Mouse (Mus musculus) heart, embryonic 13.5 days (tissue): ENCODE results near the gene Rfx3. TPM values are rescaled to one million over a fixed set of nuclear protein-coding genes. Genes with fewer than 3 reads are reported as not detected.

Experiments used
- ATAC-seq: fragments of 200-750 bp; cut with Nextera tagmentation; 2 replicates; pipeline ENCODE4 v1.8.0; 2017; ENCODE audit warnings: moderate TSS enrichment; ENCODE audit not compliant: insufficient number of reproducible peaks, low FRiP score, low TSS enrichment; ENCODE audit errors: extremely low read depth
- H3K27ac ChIP-seq: fragments of 300-500 bp; sonication (generic); replicated peaks from 2 replicates; pipeline ENCODE4 v1.5.1; 2015; ENCODE audit warnings: moderate library complexity, mild to moderate bottlenecking, inconsistent platforms
- H3K27me3 ChIP-seq: fragments of 300-500 bp; sonication (generic); replicated peaks from 2 replicates; pipeline ENCODE4 v1.6.1; 2015; ENCODE audit warnings: mild to moderate bottlenecking, inconsistent platforms
- H3K36me3 ChIP-seq: fragments of 300-500 bp; sonication (generic); 2 replicates; pipeline ENCODE4 v1.6.1; 2015; ENCODE audit warnings: mild to moderate bottlenecking, inconsistent platforms
- H3K4me1 ChIP-seq: fragments of 300-500 bp; sonication (generic); 2 replicates; pipeline ENCODE4 v1.6.1; 2015; ENCODE audit warnings: inconsistent platforms
- H3K4me2 ChIP-seq: fragments of 300-500 bp; sonication (generic); 2 replicates; pipeline ENCODE4 v1.6.1; 2015; ENCODE audit warnings: inconsistent platforms, mild to moderate bottlenecking, moderate library complexity
- H3K4me3 ChIP-seq: fragments of 300-500 bp; sonication (generic); 2 replicates; pipeline ENCODE4 v1.5.1; 2015; ENCODE audit warnings: moderate library complexity, mild to moderate bottlenecking, inconsistent platforms
- H3K9ac ChIP-seq: fragments of 300-500 bp; sonication (generic); 2 replicates; pipeline ENCODE4 v1.6.1; 2015; ENCODE audit warnings: inconsistent platforms, mild to moderate bottlenecking, moderate library complexity
- H3K9me3 ChIP-seq: fragments of 300-500 bp; sonication (generic); 2 replicates; pipeline ENCODE4 v1.6.1; 2016; ENCODE audit warnings: inconsistent platforms
- WGBS: fragments of 180-500 bp; shearing (Covaris S2); methylation state at CpG from one replicate; pipeline ENCODE4 v1.1.7; 2015; ENCODE audit warnings: mixed read lengths; 5-methylcytosine and 5-hydroxymethylcytosine counted together
- polyA plus RNA-seq: library from polyadenylated mRNA; unstranded; fragments of >200 nt; fragmentation: Nextera tagmentation; extraction: Ambion mirVana; gene quantifications from 2 replicates; pipeline ENCODE4 v1.2.1, GENCODE M21; 2015

Rfx3 gene
- polyA plus RNA-seq, 1 experiment from 2014 or later = 5.4 TPM

GRCm38 (mm10) chr19:27905172-27905571, 105.8 kb downstream of the Rfx3 start:
- H3K9me3 ChIP-seq = no peaks in the 10 kb centered on the region
- no peaks in the 10 kb centered on the region for H3K27me3 ChIP-seq
- WGBS = 83% methylated on average over 1 of the region's 1 CpGs
- ATAC-seq = no peak
- no peak overlapping the region for H3K9ac ChIP-seq
- H3K4me1 ChIP-seq = peaks cover 11% of the 10 kb centered on the region
- H3K36me3 ChIP-seq = peaks cover 5% of the 10 kb centered on the region; the same call in 1 of the 2 replicates
- H3K4me3 ChIP-seq = no peak overlapping the region
- no peak overlapping the region for H3K27ac ChIP-seq
- H3K4me2 ChIP-seq = no peak overlapping the region

- peaks cover 5% of the 10 kb centered on the region; the same call in 1 of the 2 replicates for H3K36me3 ChIP-seq
- no peak overlapping the region for H3K9ac ChIP-seq
- H3K4me1 ChIP-seq = peaks cover 11% of the 10 kb centered on the region
- H3K9me3 ChIP-seq = no peaks in the 10 kb centered on the region
- H3K27ac ChIP-seq = no peak overlapping the region
- 57% methylated on average over 2 of the region's 2 CpGs for WGBS
- H3K4me2 ChIP-seq = no peak overlapping the region
- H3K27me3 ChIP-seq = no peaks in the 10 kb centered on the region
- H3K4me3 ChIP-seq = no peak overlapping the region
- ATAC-seq = no peak
Measured at GRCm38 (mm10) chr19:27904655-27905054, 106.3 kb downstream of the Rfx3 start.

DNA sequence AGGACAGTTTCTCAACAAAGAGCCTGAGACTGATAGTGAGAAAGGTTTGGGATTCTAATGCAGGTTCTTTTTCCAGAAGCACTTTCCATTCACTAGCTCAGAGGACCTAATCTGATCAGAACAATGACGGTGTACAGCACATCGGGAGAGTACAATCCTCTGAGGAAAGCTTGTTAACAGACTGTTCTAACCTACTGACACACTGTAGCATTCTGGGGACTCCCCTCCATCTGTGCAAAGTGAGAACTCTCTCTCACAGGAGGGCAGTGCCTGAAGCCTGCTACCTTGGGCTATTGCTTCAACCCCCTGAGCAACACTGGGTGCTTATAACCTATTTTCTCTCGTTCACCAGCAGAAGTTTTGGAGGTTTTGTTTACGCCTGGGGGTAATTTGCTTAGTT, 106.8 kb downstream of the Rfx3 start:
- no peaks in the 10 kb centered on the region for H3K27me3 ChIP-seq
- H3K27ac ChIP-seq = no peak overlapping the region
- no peak for ATAC-seq
- H3K4me3 ChIP-seq = no peak overlapping the region
- H3K9ac ChIP-seq = no peak overlapping the region
- H3K9me3 ChIP-seq = no peaks in the 10 kb centered on the region
- peaks cover 5% of the 10 kb centered on the region; the same call in 1 of the 2 replicates for H3K36me3 ChIP-seq
- no peak overlapping the region for H3K4me2 ChIP-seq
- 54% methylated on average over 4 of the region's 4 CpGs for WGBS
- peaks cover 11% of the 10 kb centered on the region for H3K4me1 ChIP-seq

- H3K9me3 ChIP-seq = no peaks in the 10 kb centered on the region
- no peak overlapping the region for H3K9ac ChIP-seq
- 75% methylated on average over 9 of the region's 9 CpGs for WGBS
- no peak for ATAC-seq
- H3K4me3 ChIP-seq = no peak overlapping the region
- no peak overlapping the region for H3K4me2 ChIP-seq
- peaks cover 11% of the 10 kb centered on the region for H3K4me1 ChIP-seq
- H3K27me3 ChIP-seq = no peaks in the 10 kb centered on the region
- H3K36me3 ChIP-seq = peaks cover 5% of the 10 kb centered on the region; the same call in 1 of the 2 replicates
- no peak overlapping the region for H3K27ac ChIP-seq
Measured at GRCm38 (mm10) chr19:27902601-27903000, 108.4 kb downstream of the Rfx3 start.

GRCm38 (mm10) chr19:27901693-27902092, 109.3 kb downstream of the Rfx3 start:
- no peaks in the 10 kb centered on the region for H3K9me3 ChIP-seq
- H3K4me2 ChIP-seq = no peak overlapping the region
- no peaks in the 10 kb centered on the region for H3K27me3 ChIP-seq
- peaks cover 8% of the 10 kb centered on the region; the same call in 1 of the 2 replicates for H3K4me1 ChIP-seq
- 89% methylated on average over 6 of the region's 6 CpGs for WGBS
- H3K9ac ChIP-seq = no peak overlapping the region
- no peak for ATAC-seq
- no peak overlapping the region for H3K27ac ChIP-seq
- no peak overlapping the region for H3K4me3 ChIP-seq
- H3K36me3 ChIP-seq = peaks cover 5% of the 10 kb centered on the region; the same call in 1 of the 2 replicates

- H3K4me2 ChIP-seq = no peak overlapping the region
- no peak overlapping the region for H3K27ac ChIP-seq
- no peak for ATAC-seq
- H3K27me3 ChIP-seq = no peaks in the 10 kb centered on the region
- no peaks in the 10 kb centered on the region for H3K4me1 ChIP-seq
- no peaks in the 10 kb centered on the region for H3K9me3 ChIP-seq
- no peak overlapping the region for H3K9ac ChIP-seq
- no peak overlapping the region for H3K4me3 ChIP-seq
- WGBS = 79% methylated on average over 3 of the region's 3 CpGs
- 0 out of 2 replicates have a peak, but pooled peaks cover 2% of the 10 kb centered on the region for H3K36me3 ChIP-seq
Measured at GRCm38 (mm10) chr19:27884520-27884919, 126.4 kb downstream of the Rfx3 start.

GRCm38 (mm10) chr19:27877429-27877828, 133.5 kb downstream of the Rfx3 start:
- H3K4me2 ChIP-seq = no peak overlapping the region
- H3K27ac ChIP-seq = no peak overlapping the region
- no peaks in the 10 kb centered on the region for H3K27me3 ChIP-seq
- H3K36me3 ChIP-seq = no peaks in the 10 kb centered on the region
- WGBS = 77% methylated on average over 2 of the region's 2 CpGs
- no peaks in the 10 kb centered on the region for H3K9me3 ChIP-seq
- H3K4me3 ChIP-seq = no peak overlapping the region
- no peak overlapping the region for H3K9ac ChIP-seq
- ATAC-seq = no peak
- H3K4me1 ChIP-seq = no peaks in the 10 kb centered on the region

- WGBS = 85% methylated on average over 3 of the region's 3 CpGs
Measured at GRCm38 (mm10) chr19:27870794-27871193, 140.2 kb downstream of the Rfx3 start.

DNA sequence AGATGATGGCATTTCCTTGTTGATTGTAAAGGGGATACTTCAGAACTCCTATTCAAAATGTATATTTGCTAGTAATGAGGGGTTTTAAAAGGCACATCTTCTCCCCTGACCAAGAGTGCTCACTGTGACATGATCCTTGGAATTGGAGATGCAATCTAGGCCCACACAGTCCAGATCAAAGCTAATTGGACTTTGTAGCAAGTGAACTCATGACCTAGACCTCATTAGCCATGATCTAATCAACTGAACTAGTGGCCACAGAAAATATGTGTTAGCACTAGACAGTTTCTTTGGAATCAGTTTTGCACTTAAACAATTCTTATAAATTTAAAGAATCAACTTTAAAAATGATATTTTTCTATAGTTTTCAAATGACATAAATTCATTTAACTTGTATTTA, 151.3 kb downstream of the Rfx3 start:
- Histone ChIP-seq H3K4me3 (no peak overlapping the region), H3K27me3 (no peaks in the 10 kb centered on the region), H3K9me3 (no peaks in the 10 kb centered on the region), H3K4me1 (0 out of 2 replicates have a peak, but pooled peaks cover 4% of the 10 kb centered on the region), H3K4me2 (no peak overlapping the region), H3K27ac (no peak overlapping the region), H3K9ac (no peak overlapping the region), H3K36me3 (no peaks in the 10 kb centered on the region)
- no peak for ATAC-seq

More at GRCm38 (mm10) chr19:27870794-27871193, 140.2 kb downstream of the Rfx3 start:
- Histone ChIP-seq H3K27me3 (no peaks in the 10 kb centered on the region), H3K27ac (no peak overlapping the region), H3K4me1 (no peaks in the 10 kb centered on the region), H3K9me3 (no peaks in the 10 kb centered on the region), H3K36me3 (no peaks in the 10 kb centered on the region), H3K4me2 (no peak overlapping the region), H3K9ac (no peak overlapping the region), H3K4me3 (no peak overlapping the region)
- ATAC-seq = no peak

DNA sequence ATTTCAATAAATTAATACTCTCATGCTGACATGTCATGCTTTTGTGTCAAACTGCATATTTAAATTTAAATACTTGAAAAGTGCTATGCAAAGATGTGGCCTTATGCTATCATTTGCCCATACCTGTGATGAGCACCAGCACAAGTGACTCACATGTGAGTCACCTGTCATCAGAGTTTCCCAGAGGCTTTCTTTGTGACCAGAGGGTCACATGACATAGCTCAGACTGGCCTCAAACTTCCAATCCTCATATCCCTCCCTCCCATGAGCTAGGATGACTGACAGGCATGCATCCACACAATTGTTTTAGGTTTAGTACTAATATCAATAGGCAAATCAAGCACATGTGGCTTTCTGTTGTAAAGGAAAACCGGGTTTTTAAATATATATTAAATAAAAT, 162.0 kb downstream of the Rfx3 start:
- WGBS = 77% methylated on average over 1 of the region's 1 CpGs
- no peak for ATAC-seq

DNA sequence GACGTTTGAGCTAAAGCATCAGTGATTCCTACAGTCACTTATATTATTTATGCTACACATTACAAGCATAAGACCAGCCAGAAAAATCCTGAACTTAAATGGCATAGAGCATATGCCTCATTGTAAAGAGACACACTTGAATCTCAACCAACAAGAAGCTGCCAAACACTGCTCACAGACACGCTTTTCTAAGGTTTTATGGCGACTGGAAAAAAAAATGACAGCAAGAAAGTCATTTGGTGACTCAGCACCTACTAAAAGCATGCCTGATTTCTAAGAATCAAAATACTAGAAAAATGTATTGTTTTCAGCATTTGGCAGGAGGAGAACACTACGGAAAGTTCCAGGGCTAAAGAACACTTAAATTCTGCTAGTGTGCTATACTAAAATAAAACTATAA, 163.9 kb downstream of the Rfx3 start:
- Histone ChIP-seq H3K27me3 (no peaks in the 10 kb centered on the region), H3K9ac (no peak overlapping the region), H3K4me3 (no peak overlapping the region), H3K36me3 (peaks cover 6% of the 10 kb centered on the region; the same call in 1 of the 2 replicates), H3K9me3 (no peaks in the 10 kb centered on the region), H3K4me2 (no peak overlapping the region), H3K27ac (no peak overlapping the region), H3K4me1 (no peaks in the 10 kb centered on the region)
- ATAC-seq = no peak
- WGBS = 88% methylated on average over 4 of the region's 4 CpGs

More for the DNA sequence above, 162.0 kb downstream of the Rfx3 start:
- Histone ChIP-seq H3K36me3 (peaks cover 6% of the 10 kb centered on the region; the same call in 1 of the 2 replicates), H3K9ac (no peak overlapping the region), H3K4me2 (no peak overlapping the region), H3K27ac (no peak overlapping the region), H3K9me3 (no peaks in the 10 kb centered on the region), H3K4me1 (no peaks in the 10 kb centered on the region), H3K27me3 (no peaks in the 10 kb centered on the region), H3K4me3 (no peak overlapping the region)

DNA sequence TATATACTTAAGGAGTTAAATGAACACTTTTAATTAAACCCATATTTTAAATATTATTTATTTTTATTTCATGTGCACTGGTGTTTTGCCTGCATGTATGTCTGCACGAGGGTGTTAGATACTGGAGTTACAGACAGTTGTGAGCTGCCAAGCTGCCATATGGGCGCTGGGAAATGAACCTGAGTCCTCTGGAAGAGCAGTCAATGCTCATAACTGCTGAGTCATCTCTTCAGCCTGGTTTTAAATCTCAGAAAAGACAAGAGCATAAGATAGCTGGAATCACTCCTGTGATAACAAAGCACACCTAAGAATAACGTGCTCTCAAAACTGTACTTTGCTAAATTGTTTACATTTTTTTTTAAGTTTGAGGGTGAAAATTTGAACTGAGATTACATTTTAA, 172.3 kb downstream of the Rfx3 start:
- Histone ChIP-seq H3K9ac (no peak overlapping the region), H3K9me3 (no peaks in the 10 kb centered on the region), H3K4me3 (no peak overlapping the region), H3K27ac (no peak overlapping the region), H3K4me2 (no peak overlapping the region), H3K27me3 (no peaks in the 10 kb centered on the region), H3K36me3 (no peaks in the 10 kb centered on the region), H3K4me1 (no peaks in the 10 kb centered on the region)
- WGBS = 64% methylated on average over 3 of the region's 3 CpGs
- ATAC-seq = no peak
